Mouse (Mus musculus): ENCODE data around the gene Rex2. TPM values are rescaled to one million over a fixed set of nuclear protein-coding genes. Genes with fewer than 3 reads are reported as not detected.

The Rex2 gene
- polyA plus RNA-seq (2017; shearing (Covaris generic)), result 0.38 TPM

DNA sequence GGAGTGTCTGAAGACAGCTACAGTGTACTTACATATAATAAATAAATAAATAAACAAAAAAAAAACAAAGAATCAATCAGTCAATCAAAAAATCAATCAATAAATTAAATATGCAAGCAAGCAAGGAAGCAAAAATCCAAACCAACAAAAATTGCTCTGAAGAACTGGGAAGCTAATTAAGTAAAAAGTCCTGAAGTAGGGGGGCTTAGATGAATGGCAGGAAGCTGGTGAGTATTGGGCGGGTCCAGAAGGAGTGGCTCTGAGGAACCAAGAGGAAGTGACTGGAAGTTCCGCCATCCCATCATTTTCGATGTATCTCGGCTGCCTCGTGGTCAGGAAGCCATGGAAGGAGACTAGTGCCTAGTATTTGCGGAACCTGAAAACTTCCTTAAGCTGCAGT, at the start of gene Rex2:
TSS of gene Rex2 (plus strand) at position 301 of the 400 bp plus-strand sequence.

Other genes with a start within 250 kb of the Rex2 start
- not detected for gene Gm21411, start 112.3 kb upstream of the Rex2 start, polyA plus RNA-seq (2017; shearing (Covaris generic))
- gene Zfp989, start 49.9 kb upstream of the Rex2 start, polyA plus RNA-seq (2017; shearing (Covaris generic)), result 1.8 TPM
- 8.2 TPM for gene Zfp991, start 110.2 kb downstream of the Rex2 start, polyA plus RNA-seq (2017; shearing (Covaris generic))

Data from CD4-positive, CD25-positive, alpha-beta regulatory T cell, adult 9 weeks (primary cell).